Comparison of ENCODE assay signal across 13 mouse cellular contexts in genomic region chr5:113542885-113543476, GRCm38 (mm10). TPM values are rescaled to one million over a fixed set of nuclear protein-coding genes. Genes with fewer than 3 reads are reported as not detected.
DNase-seq lines count a peak whose midpoint lies in the region; ATAC-seq lines count a peak whose summit lies in the region.
"Had no signal": no experiment of that assay in that cellular context is flagged by ENCODE, and none has a peak within 500 bp of the region (broad histone marks: within the 10 kb centered on the region; RNA-seq: fewer than 3 reads in every experiment).

No protein-coding gene starts in this region.

- H3K4me3 ChIP-seq in forebrain, embryonic 10.5 days: no peak overlapping the region
- H3K4me3 ChIP-seq in hindbrain, embryonic 14.5 days (replicated peaks; ENCODE audit: low read length): no peak overlapping the region
- no peak overlapping the region for H3K4me3 ChIP-seq in midbrain, embryonic 13.5 days (replicated peaks)
- H3K4me3 ChIP-seq: heart, embryonic 10.5 days had no signal

- DNase-seq in brain, adult 2 months (ENCODE audit: low read depth, low spot score): peak; percentile 76
- peak; percentile 34 for DNase-seq in forebrain, embryonic 10.5 days (ENCODE audit: extremely low spot score, low spot score)
- no peak for DNase-seq in hindbrain, embryonic 14.5 days (ENCODE audit: low spot score)
- no peak for DNase-seq in gastrocnemius, postnatal 14 days
- DNase-seq in embryo, embryonic 10 days (ENCODE audit: low spot score): no peak
- no peak for DNase-seq in MN1 (ENCODE audit: low spot score)
- DNase-seq: adrenal gland, postnatal 36 days; cerebellum, adult 9-10 months; right cerebral cortex, postnatal 14 days had no signal

- no peaks in the 10 kb centered on the region for H3K9me3 ChIP-seq in forebrain, embryonic 10.5 days
- H3K9me3 ChIP-seq in hindbrain, embryonic 14.5 days (ENCODE audit: control insufficient read depth, low read length): no peaks in the 10 kb centered on the region
- H3K9me3 ChIP-seq in midbrain, embryonic 13.5 days: no peaks in the 10 kb centered on the region
- H3K9me3 ChIP-seq: heart, embryonic 10.5 days had no signal

- no peaks in the 10 kb centered on the region for H3K36me3 ChIP-seq in forebrain, embryonic 10.5 days (replicated peaks)
- H3K36me3 ChIP-seq in hindbrain, embryonic 14.5 days (replicated peaks; ENCODE audit: control insufficient read depth, insufficient read depth): no peaks in the 10 kb centered on the region
- no peaks in the 10 kb centered on the region for H3K36me3 ChIP-seq in midbrain, embryonic 13.5 days
- H3K36me3 ChIP-seq: heart, embryonic 10.5 days had no signal

- H3K27me3 ChIP-seq in forebrain, embryonic 10.5 days (ENCODE audit: poor library complexity, severe bottlenecking): peaks cover 19% of the 10 kb centered on the region; the same call in 1 of the 2 replicates
- no peaks in the 10 kb centered on the region for H3K27me3 ChIP-seq in hindbrain, embryonic 14.5 days (ENCODE audit: control insufficient read depth, insufficient read depth, low read length)
- no peaks in the 10 kb centered on the region for H3K27me3 ChIP-seq in midbrain, embryonic 13.5 days

- ATAC-seq in hindbrain, embryonic 14.5 days (ENCODE audit: low FRiP score): peak; percentile 65
- peak; percentile 82 for ATAC-seq in midbrain, embryonic 13.5 days

- peak overlapping the region; percentile 71 for H3K27ac ChIP-seq in forebrain, embryonic 10.5 days
- H3K27ac ChIP-seq in hindbrain, embryonic 14.5 days: peak overlapping the region; percentile 65
- H3K27ac ChIP-seq in midbrain, embryonic 13.5 days: peak overlapping the region; percentile 65
- H3K27ac ChIP-seq: heart, embryonic 10.5 days; kidney, postnatal 0 days; macrophage had no signal

- peaks cover 47% of the 10 kb centered on the region for H3K4me1 ChIP-seq in forebrain, embryonic 10.5 days
- H3K4me1 ChIP-seq in hindbrain, embryonic 14.5 days (replicated peaks; ENCODE audit: control insufficient read depth, insufficient read depth, low read length): peaks cover 15% of the 10 kb centered on the region
- H3K4me1 ChIP-seq in midbrain, embryonic 13.5 days (replicated peaks): peaks cover 40% of the 10 kb centered on the region

- 44% methylated on average over 10 of the region's 10 CpGs for WGBS in forebrain, embryonic 10.5 days
- WGBS in hindbrain, embryonic 14.5 days: 24% methylated on average over 10 of the region's 10 CpGs
- 38% methylated on average over 10 of the region's 10 CpGs for WGBS in midbrain, embryonic 13.5 days

- no peak overlapping the region for H3K9ac ChIP-seq in hindbrain, embryonic 14.5 days
- 0 out of 2 replicates have a peak overlapping the region, but pooled peaks have one; percentile 6 for H3K9ac ChIP-seq in midbrain, embryonic 13.5 days (replicated peaks)

- intact Hi-C loops in gastrocnemius, postnatal 14 days (cut with DNase I; ENCODE audit: low total_unique reads): no loop called here

- H3K4me2 ChIP-seq in hindbrain, embryonic 14.5 days (replicated peaks): no peak overlapping the region
- H3K4me2 ChIP-seq in midbrain, embryonic 13.5 days (replicated peaks): 0 out of 2 replicates have a peak overlapping the region, but pooled peaks have one; percentile 2

RNA-seq across cellular contexts. Expression of gene Wscd2, which starts 52.8 kb away (rescaled TPM):
- polyA plus RNA-seq in forebrain, embryonic 10.5 days (2016; fragmentation: Nextera tagmentation; extraction: Ambion mirVana): 3.9 and 4.5 TPM in 2 replicates
- 13.6 and 13.7 TPM in 2 replicates for polyA plus RNA-seq in hindbrain, embryonic 14.5 days (2014; fragmentation: Nextera tagmentation; extraction: Ambion mirVana)
- polyA plus RNA-seq in midbrain, embryonic 13.5 days (2015; fragmentation: Nextera tagmentation; extraction: Ambion mirVana): 9.4 and 10.6 TPM in 2 replicates
- under 1 TPM; 0.44 to 0.72 TPM for total RNA-seq in gastrocnemius, postnatal 14 days (2021)
- polyA plus RNA-seq: macrophage had no signal

Comparison
In these comparisons a context has a peak if more than half of its experiments do, and no peak if none do; other contexts are left out.
1. DNase-seq: peak in brain, adult 2 months (single experiment) and forebrain, embryonic 10.5 days (single experiment); none in hindbrain, embryonic 14.5 days (single experiment), gastrocnemius, postnatal 14 days (single experiment), embryo, embryonic 10 days (single experiment) and MN1 (single experiment).
2. Peak in every context shown above with its lines, with median percentiles within 50 percentile points of each other: H3K27ac ChIP-seq.